Mouse (Mus musculus) MEL (cell line): ENCODE results near the gene Dirc2.

Source experiments
- CTCF ChIP-seq, 3 experiments: IDR thresholded peaks in 2 of 3; conservative IDR thresholded peaks in 1 of 3; 2 replicates each; pipeline ENCODE4 v1.5.1; 2011 to 2012; ENCODE audit warnings: low read length in 3 of 3, low read depth in 2 of 3, mild to moderate bottlenecking in 2 of 3, improper control_type of control experiment in 1 of 3, inconsistent platforms in 1 of 3, mixed read lengths in 1 of 3, moderate library complexity in 1 of 3; ENCODE audit not compliant: control insufficient read depth in 1 of 3, insufficient read depth in 1 of 3, poor library complexity in 1 of 3, severe bottlenecking in 1 of 3
- EP300 ChIP-seq, 2 experiments: IDR thresholded peaks; 2 replicates each; pipeline ENCODE4 v1.6.1; 2011; ENCODE audit warnings: improper control_type of control experiment in 2 of 2, low read length in 2 of 2, low read depth in 1 of 2, mild to moderate bottlenecking in 1 of 2
- MAX ChIP-seq: IDR thresholded peaks from 2 replicates; pipeline ENCODE4 v1.6.1; 2011; ENCODE audit warnings: low read length, improper control_type of control experiment
- MAZ ChIP-seq: IDR thresholded peaks from 2 replicates; pipeline ENCODE4 v1.6.1; 2012; ENCODE audit warnings: low read depth, mild to moderate bottlenecking, inconsistent platforms, low read length, improper control_type of control experiment
- MEF2A ChIP-seq: IDR thresholded peaks from 2 replicates; pipeline ENCODE4 v1.6.1; 2014; ENCODE audit warnings: low read depth, mild to moderate bottlenecking, inconsistent platforms, low read length, improper control_type of control experiment; ENCODE audit not compliant: poor library complexity, insufficient replicate concordance, severe bottlenecking; ENCODE audit errors: extremely low read depth
- POLR2A ChIP-seq, 2 experiments: IDR thresholded peaks; 2 replicates each; pipeline ENCODE4 v1.6.1; 2011 to 2012; ENCODE audit warnings: low read length in 2 of 2, mild to moderate bottlenecking in 2 of 2, control low read depth in 1 of 2, improper control_type of control experiment in 1 of 2, low read depth in 1 of 2, moderate library complexity in 1 of 2; ENCODE audit not compliant: control insufficient read depth in 1 of 2, insufficient read depth in 1 of 2, poor library complexity in 1 of 2
- POLR2AphosphoS2 ChIP-seq: IDR thresholded peaks from 2 replicates; pipeline ENCODE4 v1.6.1; 2011; ENCODE audit warnings: low read length, improper control_type of control experiment
- POLR2AphosphoS5 ChIP-seq: IDR thresholded peaks from 2 replicates; pipeline ENCODE4 v1.6.1; 2012; ENCODE audit warnings: low read depth, borderline replicate concordance, mild to moderate bottlenecking, inconsistent platforms, low read length, moderate library complexity, mixed read lengths
- TBP ChIP-seq: IDR thresholded peaks from 2 replicates; pipeline ENCODE4 v1.8.0; 2011; ENCODE audit warnings: low read depth, low read length, improper control_type of control experiment
- ZKSCAN1 ChIP-seq: IDR thresholded peaks from 2 replicates; pipeline ENCODE4 v1.6.1; 2012; ENCODE audit warnings: low read depth, mild to moderate bottlenecking, inconsistent platforms, low read length, improper control_type of control experiment, moderate library complexity

GRCm38 (mm10) chr16:35716257-35716656 lies 52.9 kb downstream of the Dirc2 start:
- TF ChIP-seq MAZ (no peak), MEF2A (no peak), CTCF (IDR thresholded peaks at IDR 0.05 in 2 of 3, conservative IDR thresholded peaks at IDR 0.05 in 1 of 3; ENCODE audit: control insufficient read depth in 1 of 3, insufficient read depth in 1 of 3, low read depth in 2 of 3, low read length in 3 of 3, poor library complexity in 1 of 3, severe bottlenecking in 1 of 3) (peak; percentile 52 to 56 (median 55); a peak in 5 of 6 replicates), ZKSCAN1 (no peak), POLR2AphosphoS2 (no peak), MAX (no peak), EP300 (IDR thresholded peaks at IDR 0.05; ENCODE audit: low read depth in 1 of 2, low read length in 2 of 2) (no peak), POLR2A (IDR thresholded peaks at IDR 0.05; ENCODE audit: control insufficient read depth in 1 of 2, insufficient read depth in 1 of 2, low read depth in 1 of 2, low read length in 2 of 2, poor library complexity in 1 of 2) (no peak), POLR2AphosphoS5 (no peak), TBP (no peak)
